Mouse (Mus musculus) bone marrow macrophage, adult 2 months (primary cell): ENCODE results near the gene Gm21987.

ENCODE experiments used
- CTCF ChIP-seq: IDR thresholded peaks from 2 replicates; pipeline ENCODE4 v1.5.1; 2012; ENCODE audit warnings: low read depth, mild to moderate bottlenecking, low read length, moderate library complexity
- POLR2A ChIP-seq: IDR thresholded peaks from 2 replicates; pipeline ENCODE4 v1.6.1; 2012; ENCODE audit warnings: mild to moderate bottlenecking, low read depth, low read length, borderline replicate concordance

- TF ChIP-seq POLR2A (no peak), CTCF (no peak)
These were observed 39.2 kb upstream of the Gm21987 start for GRCm38 (mm10) chr16:38307651-38308050.
